Comparison of ENCODE assay signal across 8 mouse cellular contexts in genomic region chr1:170588353-170588752, GRCm38 (mm10). TPM values are rescaled to one million over a fixed set of nuclear protein-coding genes. Genes with fewer than 3 reads are reported as not detected.
DNase-seq lines count a peak whose midpoint lies in the region; ATAC-seq and TF ChIP-seq lines count a peak whose summit lies in the region.

No protein-coding gene starts in this region.

- H3K27me3 ChIP-seq in heart, embryonic 12.5 days (replicated peaks) = no peaks in the 10 kb centered on the region
- H3K27me3 ChIP-seq in kidney, postnatal 0 days (ENCODE audit: insufficient read depth, low read length) = no peaks in the 10 kb centered on the region
- H3K27me3 ChIP-seq in midbrain, postnatal 0 days (ENCODE audit: insufficient read depth, low read length) = no peaks in the 10 kb centered on the region

- peaks cover 21% of the 10 kb centered on the region; the same call in 1 of the 2 replicates for H3K4me1 ChIP-seq in heart, embryonic 12.5 days (replicated peaks)
- 0 out of 2 replicates have a peak, but pooled peaks cover 3% of the 10 kb centered on the region for H3K4me1 ChIP-seq in kidney, postnatal 0 days (replicated peaks; ENCODE audit: insufficient read depth, low read length)
- H3K4me1 ChIP-seq in midbrain, postnatal 0 days (ENCODE audit: insufficient read depth, low read length) = peaks cover 7% of the 10 kb centered on the region; the same call in 1 of the 2 replicates

- H3K27ac ChIP-seq in left cerebral cortex, adult 2 months = peak overlapping the region; percentile 16; the same call in 1 of the 2 replicates
- no peak overlapping the region for H3K27ac ChIP-seq in heart, embryonic 12.5 days (ENCODE audit: poor library complexity, severe bottlenecking)
- H3K27ac ChIP-seq in kidney, postnatal 0 days = no peak overlapping the region
- no peak overlapping the region for H3K27ac ChIP-seq in midbrain, postnatal 0 days (ENCODE audit: low read depth, low read length)

- DNase-seq in left cerebral cortex, adult 2 months (ENCODE audit: extremely low spot score in 1 of 2, low spot score in 2 of 2) = no peak
- DNase-seq in left cerebral cortex, adult 18-20 months (ENCODE audit: low spot score in 2 of 2) = no peak
- DNase-seq in kidney, postnatal 0 days (ENCODE audit: low spot score) = peak; percentile 24
- no peak for DNase-seq in midbrain, postnatal 0 days (ENCODE audit: low spot score)
- DNase-seq in left cerebral cortex, postnatal 14 days (ENCODE audit: low spot score in 2 of 2) = no peak
- DNase-seq in urinary bladder, postnatal 36 days (ENCODE audit: low spot score in 2 of 2) = no peak
- DNase-seq in frontal cortex, adult 2 months (ENCODE audit: extremely low spot score in 1 of 2, low spot score in 1 of 2) = no peak

- intact Hi-C loops in left cerebral cortex, adult 2 months (cut with DNase I) = loop anchor here (2.0 to 10.0 kb wide), 4 partner anchors 36 to 294 kb away; no protein-coding TSS in a partner anchor
- intact Hi-C loops in left cerebral cortex, postnatal 14 days (cut with DNase I) = loop anchor here (5.0 to 10.0 kb wide), 2 partner anchors 81 to 294 kb away; no protein-coding TSS in a partner anchor

- peak overlapping the region; percentile 96 for H3K9ac ChIP-seq in heart, embryonic 12.5 days
- H3K9ac ChIP-seq in kidney, postnatal 0 days (ENCODE audit: low read depth, low read length) = no peak overlapping the region
- no peak overlapping the region for H3K9ac ChIP-seq in midbrain, postnatal 0 days (replicated peaks; ENCODE audit: low read length, poor library complexity, severe bottlenecking)

- TF ChIP-seq CTCF in left cerebral cortex, adult 2 months (IDR thresholded peaks at IDR 0.05) = no peak
- TF ChIP-seq CTCF in kidney, postnatal 0 days (IDR thresholded peaks at IDR 0.05; ENCODE audit: low read depth) = no peak
- no peak for TF ChIP-seq CTCF in midbrain, postnatal 0 days (IDR thresholded peaks at IDR 0.05)

- H3K4me3 ChIP-seq in left cerebral cortex, adult 2 months = peak overlapping the region; percentile 96
- H3K4me3 ChIP-seq in heart, embryonic 12.5 days = peak overlapping the region; percentile 95
- H3K4me3 ChIP-seq in kidney, postnatal 0 days (replicated peaks; ENCODE audit: low read depth, low read length) = peak overlapping the region; percentile 91
- peak overlapping the region; percentile 88 for H3K4me3 ChIP-seq in midbrain, postnatal 0 days (ENCODE audit: low read depth, low read length)

- H3K9me3 ChIP-seq in heart, embryonic 12.5 days (replicated peaks) = peaks cover 4% of the 10 kb centered on the region; the same call in 1 of the 2 replicates
- no peaks in the 10 kb centered on the region; the same call in 1 of the 2 replicates for H3K9me3 ChIP-seq in kidney, postnatal 0 days (replicated peaks; ENCODE audit: low read length)
- H3K9me3 ChIP-seq in midbrain, postnatal 0 days (ENCODE audit: low read length) = no peaks in the 10 kb centered on the region

- H3K36me3 ChIP-seq in heart, embryonic 12.5 days = peaks cover 24% of the 10 kb centered on the region
- H3K36me3 ChIP-seq in kidney, postnatal 0 days (ENCODE audit: insufficient read depth, low read length) = 0 out of 2 replicates have a peak, but pooled peaks cover 4% of the 10 kb centered on the region
- H3K36me3 ChIP-seq in midbrain, postnatal 0 days (ENCODE audit: insufficient read depth, low read length) = no peaks in the 10 kb centered on the region

- no peak for ATAC-seq in heart, embryonic 12.5 days (ENCODE audit: insufficient number of reproducible peaks, low FRiP score)
- 0 out of 2 replicates have a peak, but pooled peaks have one; percentile 19 for ATAC-seq in kidney, postnatal 0 days (replicated peaks; ENCODE audit: low FRiP score, low read depth)
- no peak for ATAC-seq in midbrain, postnatal 0 days (ENCODE audit: low FRiP score)

- H3K4me2 ChIP-seq in heart, embryonic 12.5 days = peak overlapping the region; percentile 92
- peak overlapping the region; percentile 98 for H3K4me2 ChIP-seq in kidney, postnatal 0 days (ENCODE audit: low read length)
- H3K4me2 ChIP-seq in midbrain, postnatal 0 days (ENCODE audit: low read depth, low read length, poor library complexity, severe bottlenecking) = peak overlapping the region; percentile 81

- WGBS in heart, embryonic 12.5 days = 21% methylated on average over 6 of the region's 6 CpGs
- 30% methylated on average over 6 of the region's 6 CpGs for WGBS in kidney, postnatal 0 days
- 34% methylated on average over 6 of the region's 6 CpGs for WGBS in midbrain, postnatal 0 days

RNA-seq across cellular contexts. Expression of gene Nos1ap, which starts 1.3 kb away (rescaled TPM):
- total RNA-seq in left cerebral cortex, adult 2 months (2021) = 100 to 1,000 TPM; 197 to 233 TPM
- total RNA-seq in left cerebral cortex, adult 18-20 months (2021) = 100 to 1,000 TPM; 191 to 200 TPM
- polyA plus RNA-seq in heart, embryonic 12.5 days (2016; fragmentation: Nextera tagmentation; extraction: Ambion mirVana) = 25.9 and 26.0 TPM in 2 replicates
- polyA plus RNA-seq in kidney, postnatal 0 days (2015; fragmentation: Nextera tagmentation; extraction: Ambion mirVana) = 16.3 and 19.5 TPM in 2 replicates
- total RNA-seq in midbrain, postnatal 0 days (2014; rRNA removed) = 8.8 and 24.0 TPM in 2 replicates
- polyA plus RNA-seq in midbrain, postnatal 0 days (2015; fragmentation: Nextera tagmentation; extraction: Ambion mirVana) = 12.3 and 18.4 TPM in 2 replicates
- 100 to 1,000 TPM; 140 to 141 TPM for total RNA-seq in left cerebral cortex, postnatal 14 days (2021)
- polyA plus RNA-seq in frontal cortex, adult 2 months (2012; rRNA removed) = 93.5 and 99.6 TPM in 2 replicates

RNA-seq across cellular contexts. Expression of gene Olfml2b, which starts 56.0 kb away (rescaled TPM):
- 1 to 10 TPM; 2.9 to 3.2 TPM for total RNA-seq in left cerebral cortex, adult 2 months (2021)
- total RNA-seq in left cerebral cortex, adult 18-20 months (2021) = 1 to 10 TPM; 2.2 to 3.1 TPM
- 45.9 and 48.3 TPM in 2 replicates for polyA plus RNA-seq in heart, embryonic 12.5 days (2016; fragmentation: Nextera tagmentation; extraction: Ambion mirVana)
- polyA plus RNA-seq in kidney, postnatal 0 days (2015; fragmentation: Nextera tagmentation; extraction: Ambion mirVana) = 11.6 and 11.7 TPM in 2 replicates
- total RNA-seq in midbrain, postnatal 0 days (2014; rRNA removed) = 5.9 and 6.1 TPM in 2 replicates
- 3.1 and 3.5 TPM in 2 replicates for polyA plus RNA-seq in midbrain, postnatal 0 days (2015; fragmentation: Nextera tagmentation; extraction: Ambion mirVana)
- total RNA-seq in left cerebral cortex, postnatal 14 days (2021) = 1 to 10 TPM; 5.3 to 6.6 TPM
- 2.4 and 3.2 TPM in 2 replicates for polyA plus RNA-seq in frontal cortex, adult 2 months (2012; rRNA removed)
